Mouse (Mus musculus) heart, postnatal 36 days (tissue): ENCODE data around the gene Nr2e3. TPM values are rescaled to one million over a fixed set of nuclear protein-coding genes. Genes with fewer than 3 reads are reported as not detected.
"Not testable (repeated sequence)": the region's sequence is repeated elsewhere in the genome, so short reads cannot be mapped to it uniquely, and the experiment has no call there.

ENCODE experiments used
- DNase-seq, 2 experiments: peaks; one replicate each; pipeline ENCODE4 v3.0.0; 2021 to 2022
- intact Hi-C: fragments of 180-260 bp; cut with DNase I; formaldehyde crosslinking; loops from one replicate; pipeline ENCODE4 v1.15.1; 2025
- total RNA-seq, 2 experiments: library from RNA; stranded (reverse); gene quantifications; 2 replicates each; pipeline ENCODE4 v1.2.3; 2021

Gene Nr2e3
- total RNA-seq, result not detected

DNA sequence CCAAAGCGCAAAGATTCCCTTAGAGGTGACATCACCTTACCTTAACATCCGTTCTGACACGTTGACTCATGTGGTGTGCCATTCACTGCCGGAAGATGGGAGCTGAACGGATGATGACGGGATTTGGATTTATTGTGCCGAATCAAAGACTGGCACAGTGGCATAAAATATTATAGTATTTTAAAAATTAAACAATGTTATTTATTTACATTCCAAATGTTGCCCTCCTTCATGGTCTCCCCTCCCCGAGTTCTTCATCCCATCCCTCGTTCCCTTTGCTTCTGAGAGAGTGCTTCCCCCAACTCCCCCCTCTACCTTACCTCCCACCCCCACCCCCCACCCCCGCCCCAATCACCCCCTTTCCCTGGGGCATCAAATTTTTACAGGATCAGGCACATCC is at the start of gene Nr2e3:
TSS of gene Nr2e3 (minus strand) at position 101 of the 400 bp plus-strand sequence.
- intact Hi-C loops, result loop anchor here (10.0 kb wide), 1 partner anchor 274 kb away; no protein-coding TSS in a partner anchor
- DNase-seq, result no peak

DNA sequence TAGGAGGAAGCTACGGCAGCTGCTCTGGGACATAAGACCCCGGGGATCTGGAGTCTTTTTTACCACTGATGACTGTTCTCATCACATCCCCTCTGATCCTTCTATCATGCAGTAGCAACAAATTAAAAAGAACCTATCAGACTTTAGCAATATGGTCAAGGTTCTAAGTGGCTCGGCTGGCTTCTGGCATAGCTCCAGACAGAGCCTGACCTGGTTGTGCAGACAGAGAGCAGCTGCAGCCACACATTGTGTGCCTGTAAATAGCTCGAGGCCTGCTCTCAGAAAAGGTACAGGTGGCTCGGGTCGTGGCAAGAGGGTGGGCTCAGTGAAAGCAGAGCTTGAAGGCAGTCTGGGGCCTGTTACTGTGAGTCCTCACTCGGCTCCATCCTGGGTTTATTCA is 48.5 kb upstream of the Nr2e3 start:
- no peak for DNase-seq
- intact Hi-C loops, result no loop called here

GRCm38 (mm10) chr9:60002323-60002722 is 41.9 kb upstream of the Nr2e3 start:
- intact Hi-C loops, result no loop called here
- DNase-seq, result no peak

- intact Hi-C loops, result no loop called here
Measured at GRCm38 (mm10) chr9:60001444-60001843, 41.0 kb upstream of the Nr2e3 start.

DNA sequence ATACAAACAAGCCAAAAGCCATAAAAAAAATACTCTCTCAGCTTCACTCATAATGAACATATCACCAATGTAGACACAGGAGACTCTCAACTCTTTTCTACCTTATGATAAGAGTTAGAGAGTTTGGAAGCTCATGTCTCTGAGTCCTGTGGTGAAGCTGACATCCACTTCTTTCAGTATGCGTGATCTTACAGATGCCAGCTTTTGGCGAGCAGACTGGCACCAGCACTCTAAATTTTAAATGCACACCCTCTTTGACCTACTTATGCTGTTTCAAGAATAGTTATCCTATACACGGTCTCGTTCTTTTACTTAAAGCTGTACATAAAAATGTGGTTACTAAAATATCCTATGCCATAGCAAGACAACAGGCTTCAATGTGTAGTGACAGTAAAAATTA is 37.3 kb upstream of the Nr2e3 start:
- DNase-seq, result no peak
- intact Hi-C loops, result no loop called here

More at GRCm38 (mm10) chr9:60001444-60001843, 41.0 kb upstream of the Nr2e3 start:
- no peak for DNase-seq

GRCm38 (mm10) chr9:59991407-59991806 is 30.9 kb upstream of the Nr2e3 start:
- no peak for DNase-seq
- intact Hi-C loops, result loop anchor here (2.0 kb wide), 1 partner anchor 33 kb away; no protein-coding TSS in a partner anchor

DNA sequence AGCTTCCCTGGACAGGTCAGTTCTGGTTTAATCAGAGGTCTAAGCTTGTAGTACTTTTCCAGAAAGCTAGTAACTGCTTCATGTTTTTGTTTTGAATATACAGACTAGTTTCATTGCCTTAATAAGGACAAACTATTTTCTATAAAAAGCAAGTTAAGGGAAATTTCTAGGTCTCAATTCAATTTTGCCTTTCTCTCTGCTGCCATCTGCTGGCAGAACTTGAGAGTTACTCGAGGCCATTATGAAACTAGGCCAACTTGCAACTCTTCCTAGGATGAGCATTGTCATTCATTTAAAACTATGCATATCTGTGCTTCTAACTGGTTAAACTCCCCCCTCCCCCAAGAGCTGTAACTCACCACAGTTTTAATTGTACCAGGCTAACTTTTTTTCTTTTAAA is 29.4 kb upstream of the Nr2e3 start:
- DNase-seq, result peak; percentile 50 to 63

DNA sequence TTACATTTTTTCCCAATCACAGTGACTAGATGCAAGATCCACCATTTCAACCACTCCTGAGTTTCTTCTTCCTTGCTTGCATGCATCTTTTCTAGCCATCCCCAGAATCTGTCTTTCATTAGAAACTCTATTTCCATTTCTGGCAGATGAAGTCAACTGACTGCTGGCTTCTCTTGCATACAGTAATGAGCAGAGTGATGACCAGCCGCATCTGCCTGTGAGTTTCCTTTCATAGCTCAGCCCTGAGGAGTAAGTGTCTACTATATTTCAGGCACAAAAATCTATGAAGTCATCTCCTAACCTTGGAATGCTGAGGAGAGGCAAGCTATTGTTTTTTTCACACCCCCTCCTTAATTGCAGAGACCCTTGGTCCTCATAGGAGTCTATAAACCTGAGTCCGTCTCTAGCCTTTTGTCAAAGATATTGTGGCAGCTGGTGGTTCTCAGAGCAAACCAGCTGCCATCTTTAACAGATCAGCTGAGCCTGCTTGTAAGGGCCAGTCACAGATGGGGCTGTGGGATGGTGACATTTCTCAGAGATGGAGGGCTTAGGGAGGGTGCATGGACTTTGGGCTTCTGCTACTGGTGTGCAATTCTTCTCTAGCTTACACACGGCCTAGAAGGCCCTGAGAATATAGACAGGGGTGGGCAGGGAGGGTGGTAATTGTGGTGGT is 25.6 kb upstream of the Nr2e3 start:
- DNase-seq, result no peak
- intact Hi-C loops, result no loop called here

More for the DNA sequence above, 29.4 kb upstream of the Nr2e3 start:
- intact Hi-C loops, result loop anchor here (2.0 kb wide), 1 partner anchor 31 kb away; no protein-coding TSS in a partner anchor

GRCm38 (mm10) chr9:59981116-59981515 is 20.7 kb upstream of the Nr2e3 start:
- intact Hi-C loops, result no loop called here
- no peak for DNase-seq

GRCm38 (mm10) chr9:59971263-59971662 is 10.8 kb upstream of the Nr2e3 start:
- intact Hi-C loops, result no loop called here
- peak in 1 of 2 experiments; percentile 6 for DNase-seq

DNA sequence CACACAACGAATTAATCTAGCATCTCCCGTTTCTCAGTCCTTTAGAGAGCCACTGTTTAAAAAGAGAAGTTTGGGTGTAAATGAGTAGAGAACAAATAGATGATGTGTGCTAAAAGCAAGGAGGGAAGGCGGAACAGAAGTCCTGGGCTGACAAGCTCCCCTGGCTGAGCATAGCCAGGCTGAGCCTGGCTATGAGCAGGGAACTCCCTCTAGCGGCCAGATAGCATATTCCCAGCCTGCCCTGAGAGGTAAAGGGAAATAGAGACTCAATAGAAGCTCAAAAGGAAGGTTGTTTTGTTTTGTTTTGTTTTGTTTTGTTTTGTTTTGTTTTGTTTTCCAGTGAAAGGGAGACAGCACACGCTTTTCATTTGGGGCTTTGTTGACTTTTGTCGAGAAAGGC is 8.9 kb upstream of the Nr2e3 start:
- intact Hi-C loops, result loop anchor here (2.0 to 10.0 kb wide), 2 partner anchors 247 to 265 kb away; no protein-coding TSS in a partner anchor
- peak; percentile 42 to 47 for DNase-seq

- intact Hi-C loops, result loop anchor here (10.0 kb wide), 1 partner anchor 270 kb away; no protein-coding TSS in a partner anchor
- no peak for DNase-seq
Measured at GRCm38 (mm10) chr9:59965046-59965445, 4.6 kb upstream of the Nr2e3 start.

GRCm38 (mm10) chr9:59964367-59964766 is 3.9 kb upstream of the Nr2e3 start:
- no peak for DNase-seq
- intact Hi-C loops, result loop anchor here (10.0 kb wide), 1 partner anchor 270 kb away; no protein-coding TSS in a partner anchor

GRCm38 (mm10) chr9:59961201-59961955 is 919 bp upstream of the Nr2e3 start:
- intact Hi-C loops, result loop anchor here (10.0 kb wide), 1 partner anchor 273 kb away; no protein-coding TSS in a partner anchor
- DNase-seq, result no peak

- intact Hi-C loops, result loop anchor here (2.0 kb wide), 2 partner anchors 32 to 236 kb away; no protein-coding TSS in a partner anchor
- DNase-seq, result peak; percentile 71 to 75
Measured at GRCm38 (mm10) chr9:59959276-59959675, 1.2 kb downstream of the Nr2e3 start.

DNA sequence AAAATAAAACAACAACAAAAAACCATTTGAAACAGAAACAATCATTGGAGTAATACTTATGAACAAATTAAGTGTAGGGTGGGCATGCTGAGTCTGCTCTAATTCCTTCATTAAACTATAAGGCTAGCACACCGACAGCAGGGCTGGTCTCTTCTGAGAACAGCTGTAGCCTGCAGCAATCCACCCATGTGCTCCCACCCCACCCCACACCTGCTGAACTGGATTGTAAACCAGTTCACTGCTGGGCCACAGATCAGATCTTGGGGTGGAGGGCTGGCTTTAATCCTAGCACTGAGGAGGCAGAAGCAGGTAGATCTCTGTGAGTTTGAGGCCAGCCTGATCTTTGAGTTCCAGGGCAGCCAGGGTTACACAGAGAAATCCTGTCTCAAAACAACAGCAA is 2.3 kb downstream of the Nr2e3 start:
- not testable (repeated sequence) for DNase-seq
- intact Hi-C loops, result loop anchor here (2.0 kb wide), 2 partner anchors 33 to 235 kb away; no protein-coding TSS in a partner anchor

- intact Hi-C loops, result no loop called here
- no peak for DNase-seq
Measured at GRCm38 (mm10) chr9:59956496-59956895, 4.0 kb downstream of the Nr2e3 start.

- DNase-seq, result no peak
- intact Hi-C loops, result no loop called here
Measured at GRCm38 (mm10) chr9:59955692-59956091, 4.8 kb downstream of the Nr2e3 start.

DNA sequence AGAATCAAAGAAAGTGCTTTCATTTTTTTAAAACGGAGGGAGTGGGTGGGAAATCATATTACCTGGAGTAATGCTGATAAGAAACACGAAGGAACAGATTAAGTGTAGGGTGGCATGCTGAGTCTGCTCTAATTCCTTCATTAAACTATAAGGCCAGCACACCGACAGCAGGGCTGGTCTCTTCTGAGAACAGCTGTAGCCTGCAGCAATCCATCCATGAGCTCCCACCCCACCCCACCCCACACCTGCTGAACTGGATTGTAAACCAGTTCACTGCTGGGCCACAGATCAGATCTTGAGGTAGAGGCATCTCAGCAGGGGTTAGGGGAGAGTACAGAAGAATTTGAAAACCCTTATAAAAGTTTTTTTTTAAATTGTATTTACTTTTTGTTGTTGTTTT is 5.3 kb downstream of the Nr2e3 start:
- DNase-seq, result no peak
- intact Hi-C loops, result no loop called here

DNA sequence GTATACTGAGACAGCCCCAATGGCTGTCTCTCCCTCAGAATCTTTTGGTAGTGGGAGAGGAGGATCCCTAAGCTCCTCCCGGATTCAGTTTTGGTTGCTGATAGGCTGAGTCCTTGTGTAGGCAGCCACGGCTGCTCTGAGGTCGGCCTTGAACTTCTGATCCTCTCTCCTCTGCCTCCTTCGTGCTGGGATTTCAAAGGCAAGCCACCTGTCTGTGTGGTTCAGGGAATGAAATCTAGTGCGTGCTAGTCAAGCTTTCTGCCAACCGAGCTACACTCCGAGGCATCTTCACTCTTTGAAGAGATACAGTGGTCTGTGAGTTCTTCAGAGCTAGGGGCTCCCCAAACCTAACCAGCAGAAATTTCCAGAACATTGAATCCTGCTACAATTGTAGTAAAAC is 6.9 kb downstream of the Nr2e3 start:
- intact Hi-C loops, result no loop called here
- DNase-seq, result no peak

DNA sequence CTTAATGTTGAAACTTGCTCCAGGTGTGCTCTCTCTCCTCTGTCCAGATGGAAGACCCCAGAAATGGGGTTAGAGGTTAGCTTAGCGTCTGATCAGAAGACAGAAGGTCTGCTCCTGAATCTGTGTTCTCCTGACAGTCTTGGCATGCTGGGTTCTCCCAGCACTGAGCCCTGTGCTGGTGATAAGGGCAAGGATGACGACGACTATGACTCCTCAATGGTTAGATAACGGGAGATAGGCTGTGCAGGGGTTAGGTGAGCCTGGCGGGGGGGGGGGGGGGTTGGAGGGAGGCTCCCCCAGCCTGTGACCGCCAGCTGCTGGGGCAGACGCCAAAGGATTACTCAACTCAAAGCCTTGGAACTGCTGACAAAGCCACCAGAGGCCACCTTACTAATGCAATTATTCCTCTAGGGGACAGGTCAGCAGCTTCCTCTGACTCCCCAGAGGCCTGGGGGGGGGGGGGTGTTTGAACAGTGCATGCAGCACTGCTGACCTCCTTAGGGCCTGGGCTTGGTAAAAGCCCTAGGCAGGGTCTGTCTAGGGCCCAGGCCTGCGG is 7.9 kb downstream of the Nr2e3 start:
- intact Hi-C loops, result no loop called here
- no peak for DNase-seq
